Mouse (Mus musculus) myocyte (in vitro differentiated cells): ENCODE measurements at regions not wholly inside any gene's neighbourhood (a gene's known extent, or its start where the extent isn't known, plus 50 kb on each side); places are given as distances from the start of the nearest gene placed in this dataset.

Experiments used
- CEBPB ChIP-seq: IDR thresholded peaks from 2 replicates; pipeline ENCODE4 v1.6.1; 2011; ENCODE audit warnings: mild to moderate bottlenecking, moderate library complexity; ENCODE audit not compliant: poor library complexity, insufficient read depth, severe bottlenecking
- E2F4 ChIP-seq: IDR thresholded peaks from one replicate; pipeline ENCODE4 v1.6.1; 2011; ENCODE audit warnings: mild to moderate bottlenecking, control low read depth, moderate library complexity; ENCODE audit not compliant: insufficient read depth
- MAX ChIP-seq: IDR thresholded peaks from one replicate; pipeline ENCODE4 v1.6.1; 2011; ENCODE audit warnings: low read depth, mild to moderate bottlenecking, control low read depth
- MYOD1 ChIP-seq, 3 experiments: IDR thresholded peaks; one replicate each; pipeline ENCODE4 v1.6.1; 2011; ENCODE audit warnings: control low read depth in 2 of 3, low read depth in 2 of 3, mild to moderate bottlenecking in 2 of 3, moderate library complexity in 1 of 3; ENCODE audit not compliant: insufficient read length in 2 of 3, control insufficient read depth in 1 of 3
- MYOG ChIP-seq, 3 experiments: IDR thresholded peaks; one replicate each; pipeline ENCODE4 v1.6.1; 2011; ENCODE audit warnings: control low read depth in 2 of 3, low read depth in 2 of 3, mild to moderate bottlenecking in 2 of 3; ENCODE audit not compliant: insufficient read length in 2 of 3, control insufficient read depth in 1 of 3, insufficient read depth in 1 of 3
- POLR2A ChIP-seq: IDR thresholded peaks from one replicate; pipeline ENCODE4 v1.6.1; 2011; ENCODE audit warnings: low read depth, mild to moderate bottlenecking, control low read depth, moderate library complexity; ENCODE audit not compliant: insufficient read length
- TCF12 ChIP-seq: IDR thresholded peaks from one replicate; pipeline ENCODE4 v1.6.1; 2011; ENCODE audit warnings: mild to moderate bottlenecking, control low read depth; ENCODE audit not compliant: poor library complexity, insufficient read depth, severe bottlenecking

- TF ChIP-seq CEBPB (no peak), MAX (no peak), POLR2A (no peak), MYOD1 (IDR thresholded peaks at IDR 0.05; ENCODE audit: control insufficient read depth in 1 of 3, insufficient read length in 2 of 3, low read depth in 2 of 3) (no peak), E2F4 (no peak), TCF12 (no peak), MYOG (IDR thresholded peaks at IDR 0.05; ENCODE audit: control insufficient read depth in 1 of 3, insufficient read depth in 1 of 3, insufficient read length in 2 of 3, low read depth in 2 of 3) (no peak)
Observed at GRCm38 (mm10) chr9:71360676-71361075, 125.1 kb downstream of the Polr2m start.
